Mouse (Mus musculus) layer of hippocampus, adult 2 months (tissue): ENCODE data around the gene Prkce. TPM values are rescaled to one million over a fixed set of nuclear protein-coding genes. Genes with fewer than 3 reads are reported as not detected.
A peak's percentile ranks its signal among the peaks of the same experiment; 100 is the strongest.

ENCODE experiments used
- DNase-seq, 2 experiments: peaks; one replicate each; pipeline ENCODE4 v3.0.0; 2022; ENCODE audit warnings: low spot score in 2 of 2
- H3K27ac ChIP-seq: fragments of 200-600 bp; 2 replicates; pipeline ENCODE4 v1.8.1; 2022
- H3K4me3 ChIP-seq: fragments of 200-600 bp; 2 replicates; pipeline ENCODE4 v1.8.1; 2022; ENCODE audit warnings: mild to moderate bottlenecking
- CTCF ChIP-seq: fragments of 200-600 bp; conservative IDR thresholded peaks from 2 replicates; pipeline ENCODE4 v1.8.1; 2022; ENCODE audit warnings: antibody characterized with exemption, mild to moderate bottlenecking, moderate library complexity
- total RNA-seq, 2 experiments: library from RNA; stranded (reverse); gene quantifications; 2 replicates each; pipeline ENCODE4 v1.2.3; 2021

Gene Prkce
- total RNA-seq, 2 experiments from 2014 or later = 422 to 451 TPM

DNA sequence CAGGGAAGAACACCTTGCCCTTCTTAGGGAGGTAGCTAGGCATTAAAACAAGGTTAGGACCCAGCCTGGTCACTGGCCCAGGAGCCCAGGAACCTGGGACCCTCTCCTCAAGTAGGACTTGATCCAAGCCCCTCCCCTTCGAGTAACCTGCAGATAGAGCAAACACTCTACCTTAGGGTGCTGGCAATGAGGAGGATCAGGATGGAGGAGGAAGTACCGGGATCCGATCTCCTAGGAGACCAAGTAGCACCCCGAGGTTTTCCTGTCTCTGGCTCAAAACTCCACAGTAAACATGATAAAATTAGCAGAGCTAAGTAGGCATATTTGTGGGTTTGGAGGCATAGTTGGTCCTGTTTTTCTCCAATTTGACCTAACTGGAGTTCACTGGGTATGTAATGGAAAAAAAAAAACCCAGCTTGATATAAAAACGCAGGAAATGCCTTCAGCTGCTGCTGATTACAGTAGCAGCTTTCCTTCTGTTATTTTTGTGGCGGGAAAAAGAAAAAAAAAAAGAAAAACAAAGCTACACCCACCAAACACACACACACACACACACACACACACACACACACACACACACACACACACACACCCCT is 425.5 kb downstream of the Prkce start:
- Histone ChIP-seq H3K27ac (peak overlapping the region; percentile 70), H3K4me3 (no peak overlapping the region)
- DNase-seq = no peak
- TF ChIP-seq CTCF = no peak

DNA sequence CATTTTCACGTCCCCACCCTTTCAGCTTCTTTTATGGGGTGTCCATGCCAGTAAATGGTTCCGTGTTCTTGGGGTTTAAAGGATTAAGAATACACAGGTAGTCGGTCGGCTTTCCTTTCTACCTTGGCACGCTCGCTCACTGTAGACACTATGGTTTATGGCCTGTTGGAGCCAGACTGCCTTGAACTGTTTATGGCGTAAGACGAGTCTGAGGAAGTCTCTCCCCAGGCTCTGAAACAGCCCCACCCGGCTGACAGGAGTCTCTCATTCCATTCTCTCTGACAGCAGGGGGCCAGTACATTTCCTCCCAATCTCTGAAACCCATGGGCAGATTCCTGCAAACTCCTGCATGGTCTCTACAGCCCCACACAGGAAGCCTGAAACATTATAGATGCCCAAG is 427.9 kb downstream of the Prkce start:
- Histone ChIP-seq H3K4me3 (no peak overlapping the region), H3K27ac (no peak overlapping the region)
- no peak for TF ChIP-seq CTCF
- DNase-seq = no peak

DNA sequence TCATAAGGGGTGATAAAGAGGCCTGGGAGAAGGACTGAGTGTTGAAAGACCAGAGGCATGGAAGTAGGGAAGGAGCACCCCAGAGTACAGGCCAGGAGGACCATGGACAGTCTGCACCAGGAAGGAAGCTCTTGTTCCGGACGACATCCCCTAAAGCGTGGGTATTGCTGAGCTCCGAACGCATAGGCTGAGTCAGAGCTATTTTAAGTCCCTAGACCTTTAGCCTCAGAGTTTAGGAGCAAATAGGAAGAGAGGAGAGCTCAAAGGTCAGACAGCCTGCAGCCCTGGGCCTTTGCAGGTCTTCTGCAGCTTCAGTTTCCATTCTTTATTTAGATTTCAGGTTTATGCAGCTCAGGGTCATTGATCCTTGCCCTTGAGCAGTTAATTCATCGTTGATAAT is 433.5 kb downstream of the Prkce start:
- TF ChIP-seq CTCF = no peak
- no peak for DNase-seq
- no peak overlapping the region for H3K27ac ChIP-seq
- no peak overlapping the region for H3K4me3 ChIP-seq

DNA sequence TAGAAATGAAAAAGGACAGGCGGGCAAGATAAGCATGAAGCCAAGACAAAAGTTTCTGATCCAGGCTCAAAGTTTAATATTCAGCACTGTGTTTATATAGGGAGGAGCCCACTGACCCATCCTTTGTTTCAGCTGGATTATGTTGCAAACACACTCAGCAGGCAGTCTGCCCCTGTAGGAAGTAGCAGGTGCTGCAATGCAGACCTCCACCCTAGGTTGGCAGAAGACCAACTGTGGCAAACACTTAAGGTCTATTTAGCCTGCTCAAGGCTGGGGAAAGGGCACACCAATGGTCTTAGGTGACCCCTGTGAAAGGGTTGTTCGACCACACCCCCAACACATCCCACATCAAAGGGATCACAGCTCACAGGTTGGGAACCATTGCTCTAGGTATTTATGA is 434.3 kb downstream of the Prkce start:
- Histone ChIP-seq H3K27ac (no peak overlapping the region), H3K4me3 (no peak overlapping the region)
- no peak for DNase-seq
- peak; percentile 54 for TF ChIP-seq CTCF

DNA sequence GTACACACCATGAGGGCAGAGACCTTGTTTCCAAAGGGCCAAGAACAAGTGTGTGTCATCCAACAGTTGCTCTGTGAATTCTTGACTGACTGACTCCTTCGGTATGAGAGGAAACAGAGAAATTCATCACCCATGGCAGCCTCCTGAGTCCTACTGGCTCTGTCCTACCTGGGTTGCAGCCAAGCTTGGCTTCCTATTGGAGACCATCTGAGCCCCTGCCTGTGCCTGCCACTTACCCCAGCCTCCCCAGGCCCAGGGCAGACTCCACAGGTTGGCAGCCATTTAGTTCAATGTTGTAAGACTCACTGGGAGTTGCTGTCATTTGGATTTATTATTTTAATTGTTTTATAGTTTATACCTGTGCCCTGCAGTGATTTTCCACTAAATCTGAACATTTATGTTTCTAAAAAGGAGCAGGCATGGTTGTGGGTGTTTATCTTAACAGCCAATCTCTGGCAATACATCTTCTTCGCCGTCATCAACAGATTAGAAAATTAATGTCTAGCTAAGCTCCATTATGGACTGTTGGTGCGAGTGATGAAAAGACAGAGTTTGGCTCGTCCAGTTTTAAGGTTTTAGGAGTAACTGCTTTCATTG is 436.4 kb downstream of the Prkce start:
- no peak overlapping the region for H3K4me3 ChIP-seq
- TF ChIP-seq CTCF = no peak
- no peak overlapping the region for H3K27ac ChIP-seq
- DNase-seq = no peak

DNA sequence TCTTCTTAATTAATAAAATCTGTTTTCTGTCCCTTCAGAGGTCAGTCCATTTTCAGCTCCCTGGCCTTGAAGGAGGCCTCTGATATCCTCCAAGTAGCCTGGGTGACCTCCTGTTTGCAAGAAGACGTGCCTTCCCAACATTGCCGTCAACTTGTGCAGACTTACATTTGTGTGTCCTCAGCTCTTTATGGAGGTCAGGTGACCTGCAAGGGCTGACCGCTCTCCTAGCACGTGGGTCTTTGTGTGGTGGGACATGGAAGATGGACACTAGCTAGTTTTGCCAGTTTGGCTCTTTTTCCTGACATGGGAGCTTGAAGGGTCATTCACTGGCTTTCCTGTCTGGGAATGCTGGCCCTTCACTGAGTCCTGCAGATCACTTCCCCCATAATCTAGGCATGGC is 440.4 kb downstream of the Prkce start:
- DNase-seq = no peak
- TF ChIP-seq CTCF = no peak
- Histone ChIP-seq H3K27ac (no peak overlapping the region), H3K4me3 (no peak overlapping the region)

DNA sequence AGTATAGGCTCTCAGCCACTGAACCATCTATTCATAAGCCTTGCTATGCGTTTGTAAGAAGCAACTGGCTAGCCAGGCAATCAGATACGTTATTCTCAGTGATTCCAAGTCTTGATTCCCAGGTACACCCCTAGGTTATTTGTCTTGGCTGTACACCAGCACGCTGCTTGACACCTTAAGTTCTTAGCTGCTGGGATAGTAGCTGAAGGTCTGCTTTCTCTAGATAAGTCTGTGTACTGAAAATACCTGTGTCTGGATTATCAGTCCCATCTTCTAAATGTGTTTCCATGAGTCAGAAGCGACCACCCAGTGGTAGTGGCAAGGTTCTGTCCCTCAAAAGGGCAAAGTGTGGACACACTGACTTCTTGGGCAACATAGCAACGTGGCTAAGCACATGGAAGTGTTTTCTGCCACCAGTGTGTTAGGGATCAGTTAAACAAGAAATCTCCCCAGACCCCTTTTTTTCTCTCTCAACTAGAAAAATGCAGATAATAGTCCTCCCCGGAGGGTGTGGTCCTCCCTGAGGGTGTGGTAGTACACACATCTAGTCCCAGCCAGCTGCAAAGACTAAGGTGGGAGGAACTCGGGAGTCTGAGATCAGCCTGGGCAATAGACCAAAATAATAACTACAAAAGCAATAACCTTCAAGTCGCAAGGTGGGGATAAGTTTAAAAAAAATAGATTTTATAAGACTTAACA is 442.8 kb downstream of the Prkce start:
- TF ChIP-seq CTCF = no peak
- DNase-seq = no peak
- Histone ChIP-seq H3K4me3 (no peak overlapping the region), H3K27ac (peak overlapping the region; percentile 36; the same call in 1 of the 2 replicates)

DNA sequence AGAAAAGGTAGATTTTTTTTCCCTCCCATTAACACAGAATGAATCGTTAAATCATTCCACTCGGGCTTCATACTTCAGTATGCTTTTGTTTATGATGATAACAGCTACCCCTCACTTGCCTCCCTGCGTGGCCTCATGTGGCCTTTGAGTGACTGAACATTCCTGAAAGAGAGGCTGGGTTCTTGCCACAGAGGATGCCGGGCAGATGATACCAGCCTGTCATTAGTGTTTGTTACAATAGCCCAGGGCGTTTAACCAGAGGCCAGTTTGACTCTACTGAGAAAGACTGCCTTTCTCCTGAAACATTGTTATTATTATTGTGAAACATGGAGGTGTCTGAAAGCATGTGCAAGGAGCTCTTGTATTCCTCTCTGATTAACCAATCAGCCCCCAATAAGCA is 444.2 kb downstream of the Prkce start:
- H3K4me3 ChIP-seq = no peak overlapping the region
- DNase-seq = no peak
- H3K27ac ChIP-seq = peak overlapping the region; percentile 36; the same call in 1 of the 2 replicates
- no peak for TF ChIP-seq CTCF

DNA sequence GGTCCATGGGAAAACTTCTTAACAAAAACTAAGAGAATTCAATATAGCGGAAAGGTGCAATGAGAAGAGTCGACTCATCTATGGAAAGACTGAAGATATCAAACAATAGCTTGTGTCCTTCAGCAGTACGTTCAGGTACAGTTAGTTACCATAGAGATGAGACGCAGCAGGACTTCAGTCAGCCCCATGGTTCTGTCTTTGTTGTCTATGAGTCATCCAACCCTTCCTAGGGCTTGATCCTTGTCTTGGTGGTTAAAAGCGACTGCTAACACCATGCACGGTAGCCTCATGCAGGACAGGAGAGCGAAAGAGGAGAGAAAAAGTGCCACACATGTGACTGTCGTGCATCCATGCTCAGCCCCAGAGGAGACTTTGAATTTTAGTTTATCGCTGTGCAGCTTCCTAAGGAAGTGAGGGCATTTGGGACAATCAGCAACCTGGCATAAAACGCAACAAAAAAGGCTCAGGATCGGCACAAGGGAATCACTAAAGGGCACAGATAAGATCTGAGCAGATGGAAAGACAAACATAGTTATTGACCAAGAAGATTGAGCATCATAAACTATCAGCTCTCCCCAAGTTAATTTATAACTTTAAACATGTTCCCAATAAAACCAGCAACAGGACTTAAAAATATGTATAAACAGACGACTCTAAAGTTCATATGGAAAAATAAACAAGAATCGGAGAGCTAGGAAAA is 448.2 kb downstream of the Prkce start:
- no peak for TF ChIP-seq CTCF
- Histone ChIP-seq H3K27ac (no peak overlapping the region), H3K4me3 (no peak overlapping the region)
- DNase-seq = no peak

DNA sequence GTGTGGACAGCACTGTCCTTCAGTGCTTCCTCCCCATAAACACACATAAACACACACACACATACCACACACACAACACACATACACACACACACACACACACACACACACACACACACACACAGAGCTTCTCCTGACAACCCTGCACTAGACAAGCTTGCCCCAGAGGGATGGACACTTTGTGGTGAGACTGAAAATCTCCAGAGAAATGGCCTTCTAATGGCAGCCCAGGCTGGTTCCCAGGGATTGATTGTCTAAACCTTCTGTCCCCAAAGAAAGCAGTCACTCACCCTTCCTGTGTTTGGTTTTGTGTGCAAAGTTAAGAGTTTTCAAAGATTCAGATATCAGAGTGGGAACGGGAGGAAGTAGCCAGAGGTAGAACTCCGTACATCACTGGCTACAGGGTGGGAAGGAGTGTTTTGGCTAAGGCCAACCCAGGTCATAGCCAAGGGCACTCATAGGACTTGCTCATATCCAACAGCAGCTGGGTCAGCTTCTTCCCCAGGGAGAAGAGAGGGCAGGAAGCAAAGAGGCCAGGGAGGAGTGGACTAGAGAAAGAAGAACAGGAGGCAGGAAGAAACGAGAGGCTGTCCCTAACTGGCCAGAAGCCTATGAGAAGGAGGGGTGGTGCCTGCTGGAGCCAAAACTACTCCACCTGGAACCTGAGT is 450.1 kb downstream of the Prkce start:
- peak overlapping the region; percentile 67; the same call in 1 of the 2 replicates for H3K27ac ChIP-seq

DNA sequence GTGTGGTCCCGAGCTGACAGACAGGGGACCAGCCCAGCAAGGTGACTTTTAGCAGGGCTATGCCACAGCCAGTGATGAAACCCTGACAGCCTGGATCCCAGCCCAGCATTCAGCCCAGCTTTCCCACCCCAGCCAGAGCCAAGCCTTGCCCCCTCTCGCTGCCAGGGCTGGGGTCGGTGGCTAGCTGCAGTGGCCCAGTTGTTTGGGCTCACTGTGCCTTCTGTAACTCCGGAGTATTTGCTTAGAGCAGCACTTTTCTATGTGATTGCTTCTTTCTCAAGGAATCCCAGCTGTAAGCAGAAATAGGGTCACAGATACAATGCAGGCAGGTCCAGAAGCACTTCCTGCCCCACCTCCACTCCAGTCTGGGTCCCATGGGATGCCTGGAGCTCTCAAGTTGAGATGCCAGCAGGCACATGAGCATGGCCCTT is 450.9 kb downstream of the Prkce start:
- TF ChIP-seq CTCF = no peak
- Histone ChIP-seq H3K27ac (peak overlapping the region; percentile 67), H3K4me3 (no peak overlapping the region)
- no peak for DNase-seq

More for the DNA sequence above, 450.1 kb downstream of the Prkce start:
- H3K4me3 ChIP-seq = no peak overlapping the region
- TF ChIP-seq CTCF = no peak
- no peak for DNase-seq

DNA sequence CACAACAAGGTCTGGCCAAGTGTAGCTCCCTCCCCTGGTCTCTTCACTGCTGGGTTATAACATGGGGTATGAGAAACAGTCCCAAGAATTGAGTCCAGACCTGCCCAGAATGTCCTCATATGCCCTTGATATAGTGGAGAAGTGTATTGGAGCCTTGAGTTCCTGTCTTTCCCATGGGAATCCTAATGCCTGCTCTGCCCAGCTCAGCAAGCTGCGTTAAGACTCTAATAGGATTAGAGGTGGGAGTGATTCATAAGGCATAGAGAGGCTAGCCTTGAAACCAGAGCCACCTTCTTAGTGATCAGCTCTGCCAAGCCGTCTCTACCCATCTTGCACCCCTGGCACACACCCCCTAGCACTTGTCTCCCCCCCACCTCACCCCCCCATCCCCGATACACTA is 455.3 kb downstream of the Prkce start:
- Histone ChIP-seq H3K4me3 (no peak overlapping the region), H3K27ac (no peak overlapping the region)
- no peak for TF ChIP-seq CTCF
- no peak for DNase-seq

DNA sequence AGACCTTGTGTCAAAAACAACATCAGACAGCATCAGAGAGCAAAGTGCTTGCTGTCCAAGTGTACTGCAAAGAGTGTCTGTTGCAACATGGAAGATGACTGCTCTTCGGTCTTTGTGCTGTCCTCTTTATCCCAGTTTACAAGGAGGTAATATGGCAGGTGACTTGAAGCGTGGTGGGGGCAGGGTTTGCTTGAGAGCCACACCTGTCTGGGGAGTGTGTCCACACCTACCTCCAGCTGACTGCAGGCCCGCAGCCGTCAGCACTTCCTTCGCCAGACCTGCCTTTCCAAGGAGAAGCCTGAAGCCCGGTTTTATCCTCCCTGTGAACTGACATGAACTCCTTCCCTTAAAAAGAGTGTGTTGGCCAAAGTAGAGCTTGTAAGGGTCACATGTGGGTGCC is 458.9 kb downstream of the Prkce start:
- no peak for TF ChIP-seq CTCF
- Histone ChIP-seq H3K27ac (no peak overlapping the region), H3K4me3 (no peak overlapping the region)
- no peak for DNase-seq
